Mouse (Mus musculus): ENCODE measurements at regions not wholly inside any gene's neighbourhood (a gene's known extent, or its start where the extent isn't known, plus 50 kb on each side); places are given as distances from the start of the nearest gene placed in this dataset.

DNA sequence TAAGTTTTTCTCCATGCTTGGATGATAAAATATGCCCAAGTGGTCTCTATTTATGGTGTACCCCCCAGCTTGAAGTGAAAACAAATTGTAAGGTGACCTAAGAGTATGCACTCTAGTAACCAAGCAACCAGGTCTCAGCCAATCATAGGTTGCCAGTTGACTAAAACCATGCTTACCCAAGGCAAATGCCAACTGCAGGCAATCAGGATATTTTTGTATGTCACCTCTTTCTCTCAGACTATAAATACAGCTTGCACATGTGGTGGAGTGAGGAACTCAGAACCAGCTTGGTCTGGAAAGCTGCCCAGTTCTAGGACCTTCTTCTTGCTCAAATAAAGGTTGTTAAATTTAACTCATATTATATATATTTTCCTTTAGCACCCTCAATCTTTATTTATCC lies 476.0 kb upstream of the Gm26657 start:
- CTCF ChIA-PET: no interaction called here

DNA sequence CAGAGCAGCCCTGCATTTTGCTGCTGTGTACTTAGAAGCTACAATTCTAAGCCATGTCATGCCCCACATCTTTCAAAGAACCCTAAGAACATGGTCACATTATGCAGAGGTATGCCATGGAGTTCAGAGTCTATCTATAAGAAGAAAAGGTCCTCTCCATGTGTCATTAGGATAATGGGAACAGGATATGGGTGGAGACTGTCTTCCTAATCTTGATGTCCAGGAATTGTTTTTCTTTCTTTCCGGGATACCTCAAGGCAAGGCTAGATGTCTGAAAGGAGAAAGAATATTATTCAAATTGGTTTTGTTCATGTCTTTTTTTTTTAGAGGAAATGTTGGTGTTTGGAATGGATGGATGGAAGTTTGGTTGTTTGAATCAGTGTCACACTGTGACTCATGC lies 477.3 kb upstream of the Gm26657 start:
- CTCF ChIA-PET: no interaction called here

DNA sequence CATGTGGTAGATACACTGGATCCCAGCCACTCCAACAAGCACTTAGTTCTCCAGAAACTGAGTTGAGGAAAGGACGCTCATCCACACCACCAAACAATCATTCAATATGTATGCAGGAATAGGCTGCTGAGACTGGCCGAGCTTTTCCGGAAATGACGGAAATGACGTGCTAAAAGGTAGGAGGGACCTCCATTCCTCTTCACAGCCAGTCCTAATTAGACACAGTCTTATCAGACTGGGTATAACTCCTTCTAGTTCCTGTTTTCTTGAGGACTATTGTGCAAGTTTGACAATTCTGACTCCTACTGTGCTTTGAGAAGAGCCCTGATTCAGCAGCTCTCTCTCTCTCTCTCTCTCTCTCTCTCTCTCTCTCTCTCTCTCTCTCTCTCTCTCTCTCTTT lies 477.9 kb upstream of the Gm26657 start:
- CTCF ChIA-PET: no interaction called here

DNA sequence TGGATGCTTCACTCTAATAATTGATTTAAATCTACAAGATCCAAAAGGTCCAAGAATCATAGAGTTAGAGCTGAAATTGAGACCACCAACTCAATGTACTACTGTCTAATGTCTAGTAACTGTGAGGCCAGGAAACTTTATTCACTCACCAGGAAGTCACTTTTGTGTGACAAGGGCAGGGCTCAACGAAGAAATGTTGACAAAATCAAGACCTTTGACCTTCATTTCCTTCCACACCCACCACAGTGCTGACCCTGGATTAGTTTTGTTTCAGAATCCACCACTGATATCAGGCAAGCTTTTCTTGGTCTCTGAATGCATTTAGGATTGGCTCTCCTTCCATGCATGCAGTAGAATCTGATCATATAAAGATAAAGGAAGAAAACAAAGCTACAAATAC lies 487.5 kb upstream of the Gm26657 start:
- CTCF ChIA-PET: no interaction called here

DNA sequence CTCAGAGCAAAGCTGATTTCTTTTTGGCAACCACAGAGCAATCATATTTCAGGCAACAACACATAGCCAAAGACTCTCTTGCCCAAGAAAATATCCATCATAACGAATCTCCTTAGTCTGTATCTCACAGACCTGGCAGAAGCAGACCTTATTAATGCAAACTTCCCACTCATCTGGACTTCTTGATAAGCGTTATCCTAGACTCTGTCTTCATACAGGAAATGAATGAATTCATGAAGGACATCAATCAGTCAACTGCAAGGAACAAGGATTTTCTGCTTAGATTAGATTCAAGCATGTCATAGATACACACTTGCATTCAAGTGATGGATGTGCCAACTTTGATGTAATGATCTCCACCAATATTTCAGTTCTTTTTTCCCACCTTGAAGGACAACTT lies 488.1 kb upstream of the Gm26657 start:
- CTCF ChIA-PET: no interaction called here

DNA sequence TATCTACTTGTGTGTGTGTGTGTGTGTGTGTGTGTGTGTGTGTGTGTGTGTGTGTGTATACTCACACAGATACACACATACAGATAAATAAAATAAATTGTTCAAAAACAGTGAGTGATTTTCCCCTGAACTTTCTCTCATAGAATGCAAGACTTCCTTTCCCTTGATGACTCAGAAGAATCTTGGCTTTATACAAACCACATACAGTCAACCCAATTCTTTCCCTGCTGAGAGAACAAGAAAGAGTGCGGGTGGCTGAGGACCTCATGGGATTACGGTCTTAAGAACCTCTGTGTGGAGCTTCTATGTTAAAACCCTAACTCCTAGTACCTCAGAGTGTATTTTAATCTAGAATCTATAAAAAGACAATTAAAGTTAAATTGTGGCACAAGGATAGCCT lies 489.3 kb upstream of the Gm26657 start:
- CTCF ChIA-PET: no interaction called here

DNA sequence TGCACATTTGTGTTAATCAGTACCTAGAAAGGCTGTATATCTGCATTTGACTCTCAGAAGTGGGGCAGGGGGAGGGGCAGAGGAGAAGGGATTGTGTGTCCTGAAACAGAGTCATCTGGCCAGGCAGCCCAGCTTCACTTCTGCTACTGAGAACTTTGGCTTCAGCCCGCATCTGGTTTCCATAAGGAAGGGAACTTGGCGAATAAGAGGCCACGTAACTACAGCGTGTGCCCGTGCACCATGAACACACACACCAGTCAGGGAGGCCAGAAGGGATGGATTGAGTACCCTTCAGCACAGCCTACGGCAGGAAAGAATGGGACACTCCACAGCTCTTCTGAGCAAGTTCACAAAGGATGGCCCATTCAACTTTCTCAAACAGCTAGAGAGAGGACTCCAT lies 496.0 kb upstream of the Gm26657 start:
- CTCF ChIA-PET: no interaction called here

DNA sequence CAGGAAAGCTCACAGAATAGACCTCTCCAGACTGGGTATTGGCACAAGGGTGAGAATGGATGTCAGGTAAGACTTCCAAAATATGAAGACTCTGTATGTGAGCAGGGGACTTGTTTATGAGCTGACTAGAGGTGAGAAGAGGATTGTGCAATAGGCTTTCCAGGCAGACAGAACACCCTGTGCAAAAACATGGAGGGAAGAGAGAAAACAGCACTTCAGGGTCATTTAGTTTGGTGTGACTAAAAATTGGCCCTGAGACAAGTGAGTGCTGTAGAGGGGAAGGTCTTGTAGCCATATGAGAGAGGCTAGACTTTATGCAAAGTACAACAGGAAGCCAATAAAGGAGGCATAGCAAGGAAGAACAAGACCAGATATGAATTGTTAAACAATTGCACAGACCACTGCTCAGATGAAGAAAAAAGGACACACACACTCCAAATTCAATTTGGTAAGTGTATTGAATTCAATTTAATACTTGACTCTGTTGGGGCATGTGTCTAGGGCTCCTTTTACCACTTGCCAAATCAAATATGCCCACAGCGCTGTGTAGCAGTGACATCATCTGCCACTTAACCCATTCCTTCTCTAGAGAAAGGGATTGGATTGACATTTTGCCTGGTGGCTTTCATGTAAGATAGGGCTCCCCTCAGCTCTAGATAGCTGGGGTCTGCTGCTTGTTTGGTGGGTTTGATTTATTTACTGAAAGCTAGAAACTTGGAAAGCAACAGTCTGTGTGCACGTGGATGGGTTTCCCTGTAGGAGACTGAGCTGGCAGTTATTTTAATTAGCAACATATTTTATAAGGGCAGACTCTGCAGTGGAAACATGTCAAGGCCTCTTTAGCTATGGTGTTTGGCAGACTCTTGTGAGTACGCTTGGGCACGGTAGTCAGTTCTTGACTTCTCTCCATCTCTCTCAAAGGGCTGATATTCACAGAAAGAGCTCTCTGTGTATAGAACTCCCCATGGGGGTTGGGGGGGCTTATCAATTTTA lies 501.1 kb upstream of the Gm26657 start:
- CTCF ChIA-PET: no interaction called here

DNA sequence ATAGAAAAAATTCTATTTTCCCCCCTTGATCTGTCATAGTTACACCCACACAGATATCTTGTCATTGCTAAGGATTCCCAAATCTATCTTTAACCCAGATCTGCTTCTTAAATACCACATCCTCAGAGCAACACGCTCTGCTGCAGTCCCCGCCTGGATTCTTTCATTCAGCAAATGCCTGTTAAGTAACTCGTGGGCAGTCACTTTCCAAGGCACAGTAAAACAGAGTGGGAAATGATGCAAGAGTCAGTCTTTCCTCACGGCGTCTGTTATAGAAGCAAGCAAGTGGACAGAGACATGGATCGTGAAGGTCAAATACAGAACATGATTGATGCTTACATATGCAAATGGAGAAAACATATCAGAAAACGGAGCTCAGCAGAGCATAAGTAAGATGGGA lies 508.5 kb upstream of the Gm26657 start:
- CTCF ChIA-PET: no interaction called here

DNA sequence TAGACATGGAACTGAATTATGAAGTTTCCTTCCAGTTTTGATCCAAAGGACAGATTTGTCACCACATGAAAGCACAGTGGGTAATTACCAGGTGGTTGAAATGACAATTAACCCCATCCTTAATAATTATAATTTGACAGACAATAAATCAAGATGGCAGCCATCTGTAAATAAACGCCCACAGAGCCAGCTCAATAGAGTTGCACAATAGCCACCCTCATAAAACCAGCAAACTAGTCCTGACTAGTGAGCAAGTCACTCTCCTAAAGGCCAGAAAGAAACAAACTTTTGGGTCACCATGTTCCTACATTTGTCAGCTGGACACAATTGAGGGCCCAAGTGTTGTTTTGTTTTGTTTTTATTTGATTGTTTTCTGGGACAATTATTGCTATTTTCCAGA lies 509.4 kb upstream of the Gm26657 start:
- CTCF ChIA-PET: no interaction called here

DNA sequence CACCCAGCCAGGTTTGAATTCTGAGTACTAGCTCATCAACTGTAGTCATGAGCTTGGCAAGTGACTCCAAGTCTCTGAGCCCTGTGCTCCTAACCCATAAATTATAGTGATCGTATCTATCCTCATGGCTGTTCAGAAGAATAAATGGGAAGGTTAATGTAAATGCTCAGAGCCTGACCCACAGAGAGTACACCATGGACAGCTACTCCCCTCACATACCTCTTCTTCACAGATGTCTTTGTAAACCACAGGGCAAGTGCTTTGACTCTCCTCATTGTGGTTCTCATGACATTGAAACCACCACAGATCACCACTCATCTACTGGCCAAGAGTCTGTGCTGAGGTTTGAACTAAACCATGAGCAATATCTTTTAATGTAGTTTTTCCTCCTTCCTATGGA lies 513.4 kb upstream of the Gm26657 start:
- CTCF ChIA-PET: no interaction called here

DNA sequence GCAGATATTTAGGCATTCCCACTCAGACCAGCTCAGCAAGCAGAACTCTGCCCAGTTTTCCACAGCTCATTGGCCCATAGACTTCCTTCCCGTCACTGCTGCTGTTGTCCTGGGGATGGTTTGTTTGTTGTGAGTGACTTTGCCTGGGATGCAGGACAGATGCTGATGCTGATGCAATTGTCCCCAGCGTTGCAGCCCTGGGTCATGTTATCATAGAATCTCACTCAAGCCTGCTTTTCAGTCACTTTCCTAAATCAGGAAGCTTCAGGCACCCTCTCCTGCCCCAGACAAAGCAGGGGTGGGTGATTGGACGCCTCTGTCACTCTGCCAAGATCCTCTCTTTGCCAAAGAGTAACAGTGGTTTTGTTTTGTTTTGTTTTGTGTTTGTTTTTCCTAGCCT lies 515.3 kb upstream of the Gm26657 start:
- CTCF ChIA-PET: no interaction called here

DNA sequence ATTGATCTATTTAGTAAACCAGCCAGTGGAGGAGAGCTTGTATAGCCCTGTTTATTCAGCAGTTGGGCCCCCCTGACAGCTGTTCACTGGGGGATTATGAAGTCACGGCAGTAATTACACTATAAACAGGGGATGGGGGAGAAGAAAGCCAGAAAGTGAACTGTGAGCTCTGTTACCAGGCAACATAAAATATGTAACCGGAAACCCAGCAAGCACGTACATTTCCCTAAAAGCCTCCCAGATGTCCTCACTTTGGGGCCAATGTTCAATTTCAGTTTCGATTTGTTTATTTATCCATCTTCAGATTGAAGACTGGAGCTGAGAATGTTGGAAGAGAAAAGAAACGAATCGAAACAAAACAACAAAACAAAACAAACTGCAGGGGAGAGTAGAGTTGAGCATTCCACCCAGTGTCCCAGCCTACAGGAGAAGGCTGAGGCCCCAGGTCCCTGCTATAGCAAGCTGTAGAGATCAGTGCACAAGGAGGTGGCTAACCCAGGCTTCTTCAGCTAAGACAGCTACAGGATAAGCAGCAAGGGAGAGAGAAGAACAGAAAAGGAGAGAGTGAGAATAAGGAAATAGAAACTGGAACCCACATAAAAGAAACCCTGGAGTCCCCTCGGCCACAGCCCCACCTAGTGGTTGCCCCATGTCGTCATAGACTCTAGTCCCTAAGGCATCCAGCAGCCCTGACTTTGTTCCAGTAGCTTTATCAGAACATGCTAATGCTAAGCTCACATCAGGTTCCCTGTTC lies 517.7 kb upstream of the Gm26657 start:
- CTCF ChIA-PET: interaction anchor here (0.6 to 1.2 kb wide), 4 partner anchors 397 to 745 kb away, joined by 3 to 12 read pairs (median 3); no protein-coding TSS in a partner anchor

DNA sequence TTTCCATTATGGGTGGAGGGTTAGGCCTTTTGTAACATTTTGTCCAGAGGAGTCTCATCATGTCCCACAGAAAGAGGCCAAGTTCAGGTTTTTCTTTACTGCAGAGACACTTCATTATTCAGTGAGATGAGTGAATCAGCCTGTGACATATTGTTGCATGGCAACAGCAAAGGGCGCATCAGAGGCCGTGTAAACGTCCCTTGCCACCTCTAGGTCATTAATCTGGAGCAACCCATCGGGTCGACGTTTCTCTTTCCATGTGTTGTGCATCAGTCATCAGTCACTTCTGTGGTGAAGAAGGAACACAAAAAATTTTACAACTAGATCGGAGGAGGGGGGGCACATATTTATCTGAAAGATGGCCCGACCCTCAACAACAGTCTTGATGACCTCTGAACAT lies 519.3 kb upstream of the Gm26657 start:
- CTCF ChIA-PET: no interaction called here

DNA sequence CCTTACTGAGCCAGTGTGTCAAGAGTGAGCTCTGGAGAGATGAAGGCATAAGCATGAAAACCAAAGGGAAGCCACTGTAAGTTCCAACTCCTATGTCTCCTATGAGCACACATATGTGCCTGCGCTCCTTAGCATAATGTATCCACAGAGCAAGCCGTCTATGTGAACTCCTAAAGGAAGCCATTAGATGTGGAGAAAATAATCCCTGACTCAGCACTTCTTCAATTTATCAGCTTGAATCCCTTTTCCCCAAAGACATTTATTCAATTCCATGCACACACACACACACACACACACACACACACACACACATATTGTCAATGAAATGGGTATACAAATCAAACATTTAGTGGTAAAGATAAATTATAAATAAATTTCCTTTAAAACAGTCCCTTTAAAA lies 530.4 kb upstream of the Gm26657 start:
- CTCF ChIA-PET: interaction anchor here (0.6 to 0.7 kb wide), 2 partner anchors 256 to 434 kb away, joined by 3 read pairs; no protein-coding TSS in a partner anchor

DNA sequence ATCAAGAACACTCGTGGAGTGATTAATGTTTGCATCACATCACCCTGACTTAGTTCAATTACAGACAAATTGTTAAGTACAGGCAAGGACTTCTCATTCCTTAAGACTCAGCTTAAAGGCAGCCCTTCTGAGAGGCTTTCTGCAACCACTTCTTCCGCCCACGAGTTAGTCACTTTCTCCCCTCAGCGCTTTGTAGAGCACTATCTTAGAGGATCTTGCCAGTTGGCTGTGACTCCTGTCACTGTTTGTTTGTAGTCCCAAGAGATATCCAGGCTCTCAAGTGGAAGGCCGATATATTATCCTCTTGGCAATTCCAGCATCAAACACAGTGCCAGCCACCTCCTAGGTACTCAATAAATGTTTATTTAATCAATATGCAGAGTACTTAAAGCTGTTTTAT lies 532.1 kb upstream of the Gm26657 start:
- CTCF ChIA-PET: no interaction called here

DNA sequence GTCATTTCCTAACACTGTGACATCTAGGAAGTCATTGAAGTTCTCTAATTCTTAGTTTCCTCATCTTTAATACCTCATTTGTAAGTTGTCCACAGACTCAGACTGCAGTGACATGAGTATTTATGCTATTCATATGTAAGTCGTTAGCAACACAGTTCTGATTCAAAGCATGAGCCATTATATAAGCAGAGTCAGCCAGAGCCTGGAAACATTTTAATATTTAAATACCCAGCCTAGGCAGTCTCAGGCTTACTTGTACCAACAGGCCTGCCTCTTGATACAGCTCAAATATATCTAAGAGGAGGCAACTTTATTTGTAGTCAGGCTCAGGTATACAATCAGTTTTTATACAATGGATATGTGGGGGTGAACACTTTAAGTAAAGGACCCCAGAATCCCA lies 534.8 kb upstream of the Gm26657 start:
- CTCF ChIA-PET: no interaction called here

DNA sequence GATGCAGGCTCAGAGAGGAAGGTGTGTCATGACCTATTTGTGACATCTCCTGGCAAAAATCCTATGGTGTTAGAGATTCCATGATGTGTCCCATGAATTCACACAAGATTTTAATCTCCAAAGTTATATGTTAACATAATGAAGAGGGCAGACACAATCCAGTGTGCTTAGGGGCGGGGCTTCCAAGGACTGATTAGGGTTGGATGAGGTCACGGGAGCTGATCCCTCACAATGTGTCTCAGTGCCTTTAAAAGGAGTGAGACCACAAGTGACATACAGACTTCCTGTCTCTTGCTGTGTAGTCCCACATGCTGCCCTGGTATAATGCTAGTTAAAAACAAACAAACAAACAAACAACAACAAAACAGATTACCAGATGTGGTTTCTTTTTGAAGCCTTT lies 546.5 kb upstream of the Gm26657 start:
- CTCF ChIA-PET: no interaction called here

DNA sequence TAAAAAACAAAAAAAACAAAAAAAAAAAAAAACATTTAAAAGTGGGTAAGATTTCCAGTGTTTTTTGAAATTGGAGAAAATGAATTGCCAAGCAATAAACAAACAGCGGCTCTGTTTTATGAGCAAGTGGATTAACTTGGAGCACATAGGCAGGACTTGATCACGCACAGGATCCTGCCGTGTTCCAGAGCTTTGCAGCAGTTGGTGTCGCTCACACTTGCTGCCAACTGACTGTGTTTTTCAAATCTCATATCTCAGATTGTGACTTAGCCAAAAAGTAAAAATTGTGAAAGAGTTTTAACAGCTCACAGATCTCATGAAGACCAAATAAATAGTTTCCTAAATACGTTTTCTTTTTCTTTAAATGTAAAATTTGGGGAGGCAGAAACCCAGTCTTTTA lies 547.4 kb upstream of the Gm26657 start:
- CTCF ChIA-PET: no interaction called here

DNA sequence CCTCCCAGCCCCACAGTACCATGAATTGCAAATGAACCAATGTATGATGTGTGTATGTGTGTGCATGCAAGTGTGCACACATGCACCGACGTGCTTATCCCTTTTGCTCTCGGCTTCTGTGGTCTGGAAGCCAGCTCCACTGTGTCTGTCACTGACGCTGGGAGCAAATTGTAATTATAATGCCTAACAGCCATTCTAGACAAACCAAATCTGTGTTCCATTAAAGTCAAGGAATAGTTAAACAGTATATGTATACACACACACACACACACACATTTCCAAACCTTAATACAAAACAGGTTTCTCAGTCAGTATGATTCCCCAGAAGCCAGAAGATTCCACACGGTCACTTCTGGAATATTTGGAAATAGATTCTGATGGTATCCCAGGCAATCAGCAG lies 560.3 kb upstream of the Gm26657 start:
- CTCF ChIA-PET: no interaction called here

DNA sequence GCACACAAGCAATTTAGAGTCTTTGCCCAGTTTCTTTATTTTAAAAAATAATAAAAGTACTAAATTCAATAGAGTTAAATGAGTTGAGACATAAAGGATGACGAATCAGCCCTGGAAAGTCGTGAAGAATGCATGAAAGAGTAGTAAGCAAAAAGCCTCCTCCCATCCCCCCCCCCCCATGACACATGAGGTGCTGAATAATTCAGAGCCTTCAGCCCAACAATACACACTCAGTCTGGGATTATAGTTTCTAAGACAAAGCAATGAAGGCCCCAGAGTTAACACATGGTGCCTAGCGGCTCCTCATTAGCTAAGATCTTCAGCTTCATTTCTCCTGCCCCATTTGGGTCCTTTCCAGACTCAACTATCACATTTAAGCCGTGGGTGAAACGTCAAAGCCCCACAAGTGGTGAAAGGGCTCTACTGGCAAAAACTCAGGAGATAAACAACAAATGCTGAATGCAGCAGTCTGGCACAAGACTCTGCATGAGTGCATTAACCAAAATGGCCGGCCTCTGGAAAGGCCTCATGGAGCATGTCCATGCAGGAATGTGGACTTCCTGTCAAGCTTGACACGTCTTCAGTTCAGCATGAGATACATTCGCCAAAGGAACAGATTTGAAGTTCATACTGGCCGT lies 560.9 kb upstream of the Gm26657 start:
- CTCF ChIA-PET: no interaction called here

DNA sequence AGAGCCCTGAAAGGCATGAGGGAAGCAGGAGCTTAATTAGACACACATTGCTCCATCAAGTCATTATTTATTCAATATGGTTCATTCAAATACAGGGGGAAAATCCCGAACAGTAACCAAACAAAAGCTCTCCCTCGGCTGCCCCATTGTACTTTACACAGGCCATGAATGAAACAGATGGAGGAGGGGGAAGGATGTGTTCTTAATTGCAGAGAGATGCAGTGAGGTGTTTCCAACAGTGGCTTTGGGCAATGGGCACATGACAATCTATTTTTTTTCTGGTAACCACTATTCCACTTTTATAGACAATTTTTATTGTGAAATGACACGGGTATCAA lies 578.6 kb upstream of the Gm26657 start:
- CTCF ChIA-PET: no interaction called here

All from spleen, embryonic (tissue).